Mouse (Mus musculus): ENCODE results near the gene Atp1b1.

DNA sequence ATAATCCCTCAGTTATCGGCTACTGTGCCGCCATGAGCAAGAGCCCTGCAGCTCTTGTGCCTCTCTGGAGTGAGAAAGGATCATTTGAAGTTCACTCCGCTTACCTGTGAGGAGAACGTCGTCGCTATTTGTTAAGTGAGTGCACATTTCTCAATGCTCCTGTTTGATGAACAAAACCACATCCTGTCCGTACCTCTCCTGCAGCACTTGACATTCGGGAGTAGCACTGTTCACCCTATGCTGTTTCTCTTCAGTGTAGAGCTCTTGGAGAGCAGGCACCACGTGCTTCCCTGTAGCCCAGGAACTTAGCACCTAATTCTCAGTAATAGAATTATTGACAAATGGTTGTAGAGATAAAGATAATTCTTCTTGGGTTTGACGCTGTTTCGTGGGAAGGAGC, 44.5 kb downstream of the Atp1b1 start:
- TF ChIP-seq GATA1 (IDR thresholded peaks at IDR 0.05; ENCODE audit: low read length): no peak
- no peak for TF ChIP-seq TAL1 (IDR thresholded peaks at IDR 0.05; ENCODE audit: low read length)
